Mouse (Mus musculus) ES-E14 (cell line): ENCODE measurements at regions not wholly inside any gene's neighbourhood (a gene's known extent, or its start where the extent isn't known, plus 50 kb on each side); places are given as distances from the start of the nearest gene placed in this dataset.

ENCODE experiments used
- DNase-seq: peaks from one replicate; pipeline ENCODE4 v3.0.0-alpha.2; 2013; ENCODE audit warnings: low read depth, low spot score
- H3K27ac ChIP-seq: 2 replicates; pipeline ENCODE4 v1.5.1; 2012; ENCODE audit warnings: low read depth, mild to moderate bottlenecking, low read length, moderate library complexity, mixed read lengths; ENCODE audit not compliant: poor library complexity, insufficient read depth, severe bottlenecking
- H3K36me3 ChIP-seq: 2 replicates; pipeline ENCODE4 v1.6.1; 2012; ENCODE audit warnings: mild to moderate bottlenecking, low read length, moderate library complexity, mixed read lengths; ENCODE audit not compliant: control insufficient read depth, poor library complexity, insufficient read depth, severe bottlenecking
- H3K4me1 ChIP-seq, 2 experiments: fragments of 150-350 bp in 1 of 2; sonication (generic) in 1 of 2; 2 replicates each; pipeline ENCODE4 v1.6.1; 2012; ENCODE audit warnings: low read length in 2 of 2, mild to moderate bottlenecking in 1 of 2, mixed read lengths in 1 of 2; ENCODE audit not compliant: control insufficient read depth in 2 of 2, insufficient read depth in 2 of 2, poor library complexity in 1 of 2
- H3K4me3 ChIP-seq, 2 experiments: fragments of 150-350 bp in 1 of 2; sonication (generic) in 1 of 2; 2 replicates each; pipeline ENCODE4 v1.5.1; 2012; ENCODE audit warnings: low read length in 2 of 2, low read depth in 1 of 2, mild to moderate bottlenecking in 1 of 2, mixed read lengths in 1 of 2; ENCODE audit not compliant: insufficient read depth in 1 of 2, poor library complexity in 1 of 2, severe bottlenecking in 1 of 2
- H3K9ac ChIP-seq: 2 replicates; pipeline ENCODE4 v1.6.1; 2012; ENCODE audit warnings: low read depth, mild to moderate bottlenecking, low read length, mixed read lengths; ENCODE audit not compliant: poor library complexity, insufficient read depth, severe bottlenecking
- H3K9me3 ChIP-seq: fragments of 150-350 bp; sonication (generic); 2 replicates; pipeline ENCODE4 v1.6.1; 2012; ENCODE audit warnings: low read depth, mild to moderate bottlenecking, low read length; ENCODE audit not compliant: control insufficient read depth, insufficient read depth
- CHD2 ChIP-seq: IDR thresholded peaks from 2 replicates; pipeline ENCODE4 v1.6.1; 2014; ENCODE audit warnings: mild to moderate bottlenecking, low read depth, low read length, inconsistent platforms
- HCFC1 ChIP-seq: IDR thresholded peaks from 2 replicates; pipeline ENCODE4 v1.6.1; 2012; ENCODE audit warnings: low read length, inconsistent platforms, borderline replicate concordance; ENCODE audit not compliant: insufficient read depth
- MAFK ChIP-seq: IDR thresholded peaks from 2 replicates; pipeline ENCODE4 v1.6.1; 2014; ENCODE audit warnings: mild to moderate bottlenecking, low read depth, low read length, inconsistent platforms; ENCODE audit not compliant: insufficient read depth
- ZC3H11A ChIP-seq: IDR thresholded peaks from 2 replicates; pipeline ENCODE4 v1.6.1; 2012; ENCODE audit warnings: low read depth, mild to moderate bottlenecking, inconsistent platforms, low read length, borderline replicate concordance
- ZNF384 ChIP-seq: IDR thresholded peaks from 2 replicates; pipeline ENCODE4 v1.6.1; 2012; ENCODE audit warnings: low read depth, low read length, inconsistent platforms
- in situ Hi-C, 2 experiments: fragments of 600-800 bp; cut with MboI; formaldehyde crosslinking; loops; one replicate each; pipeline ENCODE4 v1.15.1; 2025; ENCODE audit warnings: low sequenced_read_pairs in 2 of 2, inconsistent platforms in 1 of 2; ENCODE audit not compliant: unreplicated experiment in 2 of 2

DNA sequence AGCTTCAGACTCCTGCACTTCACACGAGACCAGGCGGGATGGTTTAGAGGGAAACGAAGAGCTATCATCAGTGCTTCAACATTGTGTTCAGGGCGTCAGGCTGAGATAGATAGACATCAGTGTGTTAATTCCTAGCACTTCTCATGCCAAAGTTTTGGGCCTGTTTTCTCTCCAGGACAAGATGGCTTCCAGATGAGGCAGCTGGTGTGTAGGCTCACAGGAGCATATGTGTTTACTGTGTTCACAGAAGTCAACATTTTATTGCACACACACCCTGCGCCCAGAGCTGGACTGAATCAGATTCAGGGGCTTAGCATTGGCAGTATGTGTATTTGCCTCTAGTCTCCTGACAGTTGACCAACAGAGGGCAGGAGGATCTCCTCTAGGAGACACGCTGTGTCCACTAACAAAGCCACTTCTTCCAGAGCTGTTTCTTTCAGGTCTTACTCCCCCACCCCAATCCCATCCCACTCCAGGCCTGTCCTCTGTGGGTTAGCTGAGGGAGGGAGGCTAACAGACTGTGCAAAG is 123.4 kb downstream of the Lrrc30 start:
- in situ Hi-C loops, result no loop called here
- no peak overlapping the region for H3K27ac ChIP-seq

DNA sequence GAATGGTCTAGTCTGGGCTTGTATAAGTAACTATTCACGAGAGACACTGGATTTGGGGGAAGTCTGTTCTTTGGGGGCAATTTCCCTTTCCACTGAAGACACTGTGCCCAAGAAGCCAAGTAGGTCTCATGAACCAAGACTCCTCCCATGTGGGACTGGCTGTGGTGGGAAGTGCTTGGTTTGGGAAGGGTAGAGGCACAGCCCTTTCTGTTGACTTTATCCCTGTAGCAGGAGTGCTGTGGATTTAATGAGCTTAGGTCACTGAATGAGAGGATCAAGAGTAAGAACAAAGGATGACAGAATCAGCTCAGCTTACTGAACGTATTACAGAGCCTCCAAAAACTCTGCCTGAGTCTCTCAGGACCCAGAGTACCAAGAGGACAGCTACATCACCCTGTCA is 124.2 kb downstream of the Lrrc30 start:
- in situ Hi-C loops, result no loop called here
- no peak for DNase-seq
- H3K4me3 ChIP-seq, result no peak overlapping the region
- no peaks in the 10 kb centered on the region for H3K4me1 ChIP-seq
- no peak for TF ChIP-seq CHD2
- TF ChIP-seq HCFC1, result no peak
- no peak for TF ChIP-seq MAFK
- no peak for TF ChIP-seq ZNF384
- no peak for TF ChIP-seq ZC3H11A
- no peak overlapping the region for H3K9ac ChIP-seq
- H3K9me3 ChIP-seq, result no peaks in the 10 kb centered on the region
- H3K27ac ChIP-seq, result no peak overlapping the region
- no peaks in the 10 kb centered on the region for H3K36me3 ChIP-seq

More for the DNA sequence above, 123.4 kb downstream of the Lrrc30 start:
- no peak overlapping the region for H3K4me3 ChIP-seq
- no peaks in the 10 kb centered on the region for H3K9me3 ChIP-seq
- TF ChIP-seq CHD2 (no peak), ZNF384 (no peak), HCFC1 (no peak), MAFK (no peak), ZC3H11A (no peak)
- H3K4me1 ChIP-seq, result no peaks in the 10 kb centered on the region
- DNase-seq, result no peak
- no peak overlapping the region for H3K9ac ChIP-seq
- H3K36me3 ChIP-seq, result no peaks in the 10 kb centered on the region

DNA sequence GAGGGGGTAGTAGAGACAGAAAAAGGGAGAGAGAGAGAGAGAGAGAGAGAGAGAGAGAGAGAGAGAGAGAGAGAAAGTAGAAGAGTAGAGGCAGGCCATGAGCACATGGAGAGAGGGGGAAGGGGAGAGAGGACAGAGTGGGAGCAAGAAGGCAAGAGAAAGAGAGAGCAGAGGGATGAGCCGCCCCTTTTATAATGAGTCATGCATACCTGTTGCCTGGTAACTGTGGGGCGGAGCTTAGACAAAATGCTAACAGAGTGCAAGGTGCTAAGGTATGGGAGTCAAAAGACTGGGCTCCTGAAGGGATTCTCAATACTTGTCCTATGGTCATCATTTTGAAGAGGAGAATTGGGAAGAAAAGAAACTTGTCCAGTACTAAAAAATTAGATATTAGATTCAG is 126.1 kb downstream of the Lrrc30 start:
- no peak for TF ChIP-seq ZC3H11A
- TF ChIP-seq MAFK, result no peak
- TF ChIP-seq ZNF384, result no peak
- no peak for TF ChIP-seq CHD2
- no peak for TF ChIP-seq HCFC1
- in situ Hi-C loops, result no loop called here
- H3K36me3 ChIP-seq, result no peaks in the 10 kb centered on the region
- H3K9ac ChIP-seq, result no peak overlapping the region
- DNase-seq, result no peak
- no peaks in the 10 kb centered on the region for H3K4me1 ChIP-seq
- no peak overlapping the region for H3K4me3 ChIP-seq
- no peaks in the 10 kb centered on the region for H3K9me3 ChIP-seq
- H3K27ac ChIP-seq, result no peak overlapping the region

DNA sequence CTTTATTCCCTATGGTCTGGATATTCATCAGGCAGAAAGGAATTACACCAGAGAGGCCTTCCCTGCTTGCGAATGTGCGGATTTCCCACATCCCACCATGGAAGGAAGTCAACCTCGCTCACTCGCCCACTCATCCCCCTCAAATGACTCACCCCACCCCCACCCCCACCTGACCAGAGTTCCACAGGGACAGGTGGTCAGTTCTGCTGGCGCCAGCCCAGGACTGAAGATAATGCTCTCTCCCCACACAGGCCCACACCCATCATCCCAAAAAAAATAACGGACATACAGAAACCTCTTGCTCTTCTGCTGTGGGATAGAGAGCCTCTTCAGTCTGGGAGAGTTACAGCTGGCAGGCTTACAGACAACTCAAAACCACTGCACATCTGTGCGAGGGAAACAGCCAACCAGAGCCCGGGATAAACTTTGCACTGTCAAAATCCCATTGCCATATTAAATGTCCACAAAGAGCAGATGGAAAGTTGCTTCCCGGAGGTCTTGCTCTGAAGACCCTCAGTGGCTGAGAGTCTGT is 128.0 kb downstream of the Lrrc30 start:
- no peak overlapping the region for H3K4me3 ChIP-seq
- in situ Hi-C loops, result no loop called here
- no peak for DNase-seq
- no peaks in the 10 kb centered on the region for H3K4me1 ChIP-seq
- H3K9ac ChIP-seq, result no peak overlapping the region
- no peaks in the 10 kb centered on the region for H3K9me3 ChIP-seq
- TF ChIP-seq ZC3H11A (no peak), ZNF384 (no peak)
- no peak overlapping the region for H3K27ac ChIP-seq
- H3K36me3 ChIP-seq, result no peaks in the 10 kb centered on the region

DNA sequence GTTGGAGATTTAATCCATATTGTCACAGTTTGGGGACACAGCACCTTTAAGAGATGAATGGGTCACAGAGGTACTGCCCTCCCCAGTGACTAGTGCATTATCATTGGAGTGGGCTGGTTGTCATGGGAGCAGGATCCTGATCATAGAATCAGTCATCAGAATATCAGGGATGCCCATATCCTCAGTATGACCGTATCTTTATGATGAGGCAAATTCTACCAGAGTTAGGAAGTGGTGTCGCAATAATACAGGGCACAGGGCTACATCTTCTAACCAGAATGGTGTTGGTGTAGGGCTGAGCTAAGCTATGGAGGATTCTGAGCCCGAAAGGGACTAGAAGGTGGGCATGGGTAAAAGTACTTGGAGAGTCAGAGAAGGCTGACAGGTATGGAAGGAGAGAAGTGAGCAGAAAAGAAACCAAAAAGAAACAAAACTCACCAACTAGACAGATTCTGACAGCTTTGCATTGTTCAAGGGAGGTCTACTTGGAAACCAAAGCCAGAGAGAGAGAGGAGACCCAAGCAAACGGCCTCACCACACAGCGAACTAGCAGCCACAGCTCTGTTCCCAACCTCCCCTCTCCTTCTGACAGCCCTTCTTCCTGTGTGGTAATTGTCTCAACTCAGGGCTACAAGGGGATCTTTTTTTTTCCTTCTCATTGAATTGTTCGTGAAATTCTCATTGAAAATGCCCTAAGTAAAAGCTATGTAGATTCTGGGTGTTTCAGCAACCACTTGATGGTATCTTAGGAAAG is 129.2 kb downstream of the Lrrc30 start:
- H3K9me3 ChIP-seq, result no peaks in the 10 kb centered on the region
- no peak overlapping the region for H3K4me3 ChIP-seq
- H3K4me1 ChIP-seq, result no peaks in the 10 kb centered on the region
- no peak overlapping the region for H3K9ac ChIP-seq
- H3K36me3 ChIP-seq, result no peaks in the 10 kb centered on the region
- in situ Hi-C loops, result no loop called here
- H3K27ac ChIP-seq, result no peak overlapping the region
- TF ChIP-seq HCFC1 (no peak), ZC3H11A (no peak), CHD2 (no peak), MAFK (no peak), ZNF384 (no peak)
- DNase-seq, result no peak
